Mouse (Mus musculus) heart, postnatal 0 days (tissue): ENCODE measurements at regions not wholly inside any gene's neighbourhood (a gene's known extent, or its start where the extent isn't known, plus 50 kb on each side); places are given as distances from the start of the nearest gene placed in this dataset.

Source experiments
- ATAC-seq: fragments of 200-750 bp; cut with Nextera tagmentation; 2 replicates; pipeline ENCODE4 v1.8.0; 2017; ENCODE audit warnings: low read depth, moderate number of reproducible peaks, moderate library complexity; ENCODE audit not compliant: insufficient read depth
- DNase-seq: peaks from one replicate; pipeline ENCODE4 v3.0.0-alpha.2; 2016; ENCODE audit warnings: low spot score
- H3K27ac ChIP-seq: fragments of 300-500 bp; sonication (generic); 2 replicates; pipeline ENCODE4 v1.5.1; 2014; ENCODE audit warnings: low read depth, mild to moderate bottlenecking
- H3K27me3 ChIP-seq: fragments of 300-500 bp; sonication (generic); 2 replicates; pipeline ENCODE4 v1.6.1; 2014; ENCODE audit warnings: low read length, mixed read lengths; ENCODE audit not compliant: control insufficient read depth, insufficient read depth
- H3K36me3 ChIP-seq: fragments of 300-500 bp; sonication (generic); replicated peaks from 2 replicates; pipeline ENCODE4 v1.6.1; 2014; ENCODE audit warnings: low read length, mixed read lengths; ENCODE audit not compliant: control insufficient read depth, insufficient read depth
- H3K4me1 ChIP-seq: fragments of 300-500 bp; sonication (generic); 2 replicates; pipeline ENCODE4 v1.6.1; 2014; ENCODE audit warnings: antibody characterized with exemption; ENCODE audit not compliant: control insufficient read depth, insufficient read depth
- H3K4me2 ChIP-seq: fragments of 300-500 bp; sonication (generic); 2 replicates; pipeline ENCODE4 v1.6.1; 2014; ENCODE audit warnings: low read depth, mild to moderate bottlenecking, low read length, moderate library complexity
- H3K4me3 ChIP-seq: fragments of 300-500 bp; sonication (generic); 2 replicates; pipeline ENCODE4 v1.5.1; 2014; ENCODE audit warnings: low read depth, low read length
- H3K9ac ChIP-seq: fragments of 300-500 bp; sonication (generic); replicated peaks from 2 replicates; pipeline ENCODE4 v1.6.1; 2014; ENCODE audit warnings: low read depth, low read length, mixed read lengths
- H3K9me3 ChIP-seq: fragments of 300-500 bp; sonication (generic); replicated peaks from 2 replicates; pipeline ENCODE4 v1.6.1; 2016; ENCODE audit warnings: low read length; ENCODE audit not compliant: control insufficient read depth
- CTCF ChIP-seq: IDR thresholded peaks from 2 replicates; pipeline ENCODE4 v1.5.1; 2016; ENCODE audit warnings: antibody characterized with exemption, control low read depth, low read depth
- EP300 ChIP-seq: IDR thresholded peaks from 2 replicates; pipeline ENCODE4 v1.6.1; 2016; ENCODE audit warnings: antibody characterized with exemption, low read depth
- WGBS: fragments of 180-500 bp; shearing (Covaris S2); extraction: QIAGEN DNeasy Blood & Tissue Kit; methylation state at CpG from one replicate; pipeline ENCODE4 v1.1.7; 2014; 5-methylcytosine and 5-hydroxymethylcytosine counted together

- no peak for ATAC-seq
- no peak overlapping the region for H3K27ac ChIP-seq
- no peak for DNase-seq
- 81% methylated on average over 5 of the region's 5 CpGs for WGBS
- H3K36me3 ChIP-seq, result no peaks in the 10 kb centered on the region
- TF ChIP-seq CTCF (no peak), EP300 (no peak)
- no peak overlapping the region for H3K4me2 ChIP-seq
- no peak overlapping the region for H3K4me3 ChIP-seq
- H3K9me3 ChIP-seq, result no peaks in the 10 kb centered on the region
- no peaks in the 10 kb centered on the region for H3K27me3 ChIP-seq
- no peak overlapping the region for H3K9ac ChIP-seq
- H3K4me1 ChIP-seq, result no peaks in the 10 kb centered on the region
Measured at GRCm38 (mm10) chr10:83964838-83965237, 242.2 kb downstream of the 1500009L16Rik start.

GRCm38 (mm10) chr10:83970501-83970900, 247.8 kb downstream of the 1500009L16Rik start:
- no peak overlapping the region for H3K27ac ChIP-seq
- no peak overlapping the region for H3K4me3 ChIP-seq
- no peak overlapping the region for H3K9ac ChIP-seq
- 54% methylated on average over 3 of the region's 3 CpGs for WGBS
- H3K4me2 ChIP-seq, result no peak overlapping the region
- DNase-seq (no peak), ATAC-seq (no peak)
- H3K4me1 ChIP-seq, result no peaks in the 10 kb centered on the region
- H3K9me3 ChIP-seq, result no peaks in the 10 kb centered on the region
- no peaks in the 10 kb centered on the region for H3K27me3 ChIP-seq
- H3K36me3 ChIP-seq, result no peaks in the 10 kb centered on the region
- TF ChIP-seq CTCF (peak; percentile 13; the same call in 1 of the 2 replicates), EP300 (no peak)

GRCm38 (mm10) chr10:83974548-83974947, 251.9 kb downstream of the 1500009L16Rik start:
- Histone ChIP-seq H3K4me2 (no peak overlapping the region), H3K4me3 (no peak overlapping the region), H3K27ac (no peak overlapping the region), H3K9ac (no peak overlapping the region), H3K4me1 (no peaks in the 10 kb centered on the region), H3K27me3 (no peaks in the 10 kb centered on the region), H3K36me3 (no peaks in the 10 kb centered on the region), H3K9me3 (no peaks in the 10 kb centered on the region)
- WGBS, result 58% methylated on average over 6 of the region's 6 CpGs
- DNase-seq (peak; percentile 27), ATAC-seq (peak; percentile 47)
- TF ChIP-seq EP300, result no peak
- TF ChIP-seq CTCF, result no peak

- H3K36me3 ChIP-seq, result no peaks in the 10 kb centered on the region
- H3K27ac ChIP-seq, result no peak overlapping the region
- no peak for ATAC-seq
- TF ChIP-seq CTCF (no peak), EP300 (no peak)
- H3K4me2 ChIP-seq, result no peak overlapping the region
- H3K9me3 ChIP-seq, result no peaks in the 10 kb centered on the region
- 54% methylated on average over 3 of the region's 3 CpGs for WGBS
- no peaks in the 10 kb centered on the region for H3K27me3 ChIP-seq
- H3K4me1 ChIP-seq, result no peaks in the 10 kb centered on the region
- H3K9ac ChIP-seq, result no peak overlapping the region
- no peak for DNase-seq
- H3K4me3 ChIP-seq, result no peak overlapping the region
Measured at GRCm38 (mm10) chr10:83976548-83976947, 253.9 kb downstream of the 1500009L16Rik start.

GRCm38 (mm10) chr10:83979930-83980329, 257.3 kb downstream of the 1500009L16Rik start:
- H3K27me3 ChIP-seq, result no peaks in the 10 kb centered on the region
- no peak overlapping the region for H3K4me3 ChIP-seq
- H3K4me1 ChIP-seq, result no peaks in the 10 kb centered on the region
- H3K36me3 ChIP-seq, result no peaks in the 10 kb centered on the region
- DNase-seq (no peak), ATAC-seq (no peak)
- no peak overlapping the region for H3K9ac ChIP-seq
- TF ChIP-seq EP300, result no peak
- no peak for TF ChIP-seq CTCF
- no peak overlapping the region for H3K4me2 ChIP-seq
- WGBS, result 74% methylated on average over 2 of the region's 2 CpGs
- H3K27ac ChIP-seq, result no peak overlapping the region
- H3K9me3 ChIP-seq, result no peaks in the 10 kb centered on the region

- WGBS, result 70% methylated on average over 12 of the region's 12 CpGs
- Histone ChIP-seq H3K4me2 (no peak overlapping the region), H3K27me3 (no peaks in the 10 kb centered on the region), H3K4me1 (no peaks in the 10 kb centered on the region), H3K36me3 (no peaks in the 10 kb centered on the region), H3K9me3 (no peaks in the 10 kb centered on the region), H3K9ac (no peak overlapping the region), H3K4me3 (no peak overlapping the region), H3K27ac (no peak overlapping the region)
- DNase-seq, result no peak
- ATAC-seq, result no peak
- no peak for TF ChIP-seq EP300
- no peak for TF ChIP-seq CTCF
Measured at GRCm38 (mm10) chr10:83984697-83985415, 262.2 kb downstream of the 1500009L16Rik start.
